Mouse (Mus musculus): ENCODE measurements around the gene Lmntd1. TPM values are rescaled to one million over a fixed set of nuclear protein-coding genes. Genes with fewer than 3 reads are reported as not detected.

Gene Lmntd1
- polyA plus RNA-seq, 1 experiment from 2014 or later: 1.8 TPM

- no peak overlapping the region for H3K4me2 ChIP-seq (ENCODE audit: low read length)
- H3K36me3 ChIP-seq (ENCODE audit: control insufficient read depth, insufficient read depth, low read length): no peaks in the 10 kb centered on the region
- no peak overlapping the region for H3K4me3 ChIP-seq (ENCODE audit: low read length)
- no peak overlapping the region for H3K27ac ChIP-seq (ENCODE audit: low read depth, low read length)
- 0 out of 2 replicates have a peak, but pooled peaks have one; percentile 48 for ATAC-seq
- H3K9me3 ChIP-seq (ENCODE audit: control insufficient read depth, low read length): no peaks in the 10 kb centered on the region
- H3K27me3 ChIP-seq (replicated peaks; ENCODE audit: control insufficient read depth, insufficient read depth, low read length): no peaks in the 10 kb centered on the region
- no peak overlapping the region for H3K9ac ChIP-seq (ENCODE audit: low read depth, low read length)
- no peaks in the 10 kb centered on the region; the same call in 1 of the 2 replicates for H3K4me1 ChIP-seq (ENCODE audit: control insufficient read depth, insufficient read depth, low read depth, low read length)
- 41% methylated on average over 7 of the region's 7 CpGs for WGBS
These were observed 240.4 kb downstream of the Lmntd1 start for GRCm38 (mm10) chr6:145373712-145374221.

- Histone ChIP-seq H3K27ac (ENCODE audit: low read depth, low read length) (no peak overlapping the region), H3K27me3 (replicated peaks; ENCODE audit: control insufficient read depth, insufficient read depth, low read length) (no peaks in the 10 kb centered on the region), H3K9ac (ENCODE audit: low read depth, low read length) (no peak overlapping the region), H3K4me3 (ENCODE audit: low read length) (no peak overlapping the region), H3K4me1 (ENCODE audit: control insufficient read depth, insufficient read depth, low read depth, low read length) (no peaks in the 10 kb centered on the region; the same call in 1 of the 2 replicates), H3K36me3 (ENCODE audit: control insufficient read depth, insufficient read depth, low read length) (no peaks in the 10 kb centered on the region), H3K9me3 (ENCODE audit: control insufficient read depth, low read length) (no peaks in the 10 kb centered on the region), H3K4me2 (ENCODE audit: low read length) (no peak overlapping the region)
- ATAC-seq: no peak
- 51% methylated on average over 2 of the region's 2 CpGs for WGBS
These were observed 242.1 kb downstream of the Lmntd1 start for GRCm38 (mm10) chr6:145372066-145372465.

GRCm38 (mm10) chr6:145371586-145371985 lies 242.5 kb downstream of the Lmntd1 start:
- no peak overlapping the region for H3K4me2 ChIP-seq (ENCODE audit: low read length)
- no peaks in the 10 kb centered on the region; the same call in 1 of the 2 replicates for H3K4me1 ChIP-seq (ENCODE audit: control insufficient read depth, insufficient read depth, low read depth, low read length)
- H3K27me3 ChIP-seq (replicated peaks; ENCODE audit: control insufficient read depth, insufficient read depth, low read length): no peaks in the 10 kb centered on the region
- no peak for ATAC-seq
- H3K9me3 ChIP-seq (ENCODE audit: control insufficient read depth, low read length): no peaks in the 10 kb centered on the region
- no peak overlapping the region for H3K4me3 ChIP-seq (ENCODE audit: low read length)
- WGBS: 88% methylated on average over 4 of the region's 4 CpGs
- H3K36me3 ChIP-seq (ENCODE audit: control insufficient read depth, insufficient read depth, low read length): no peaks in the 10 kb centered on the region
- no peak overlapping the region for H3K27ac ChIP-seq (ENCODE audit: low read depth, low read length)
- H3K9ac ChIP-seq (ENCODE audit: low read depth, low read length): no peak overlapping the region

- H3K27ac ChIP-seq (ENCODE audit: low read depth, low read length): no peak overlapping the region
- 86% methylated on average over 3 of the region's 3 CpGs for WGBS
- H3K27me3 ChIP-seq (replicated peaks; ENCODE audit: control insufficient read depth, insufficient read depth, low read length): no peaks in the 10 kb centered on the region
- H3K4me3 ChIP-seq (ENCODE audit: low read length): no peak overlapping the region
- H3K36me3 ChIP-seq (ENCODE audit: control insufficient read depth, insufficient read depth, low read length): no peaks in the 10 kb centered on the region
- no peak overlapping the region for H3K9ac ChIP-seq (ENCODE audit: low read depth, low read length)
- no peak overlapping the region for H3K4me2 ChIP-seq (ENCODE audit: low read length)
- H3K4me1 ChIP-seq (ENCODE audit: control insufficient read depth, insufficient read depth, low read depth, low read length): no peaks in the 10 kb centered on the region; the same call in 1 of the 2 replicates
- no peaks in the 10 kb centered on the region for H3K9me3 ChIP-seq (ENCODE audit: control insufficient read depth, low read length)
- ATAC-seq: no peak
These were observed 243.8 kb downstream of the Lmntd1 start for GRCm38 (mm10) chr6:145370302-145370701.

GRCm38 (mm10) chr6:145369290-145369689 lies 244.8 kb downstream of the Lmntd1 start:
- 66% methylated on average over 4 of the region's 4 CpGs for WGBS
- no peaks in the 10 kb centered on the region; the same call in 1 of the 2 replicates for H3K4me1 ChIP-seq (ENCODE audit: control insufficient read depth, insufficient read depth, low read depth, low read length)
- no peaks in the 10 kb centered on the region for H3K36me3 ChIP-seq (ENCODE audit: control insufficient read depth, insufficient read depth, low read length)
- no peak overlapping the region for H3K4me2 ChIP-seq (ENCODE audit: low read length)
- no peak overlapping the region for H3K27ac ChIP-seq (ENCODE audit: low read depth, low read length)
- H3K4me3 ChIP-seq (ENCODE audit: low read length): no peak overlapping the region
- ATAC-seq: no peak
- no peaks in the 10 kb centered on the region for H3K27me3 ChIP-seq (replicated peaks; ENCODE audit: control insufficient read depth, insufficient read depth, low read length)
- H3K9ac ChIP-seq (ENCODE audit: low read depth, low read length): no peak overlapping the region
- no peaks in the 10 kb centered on the region for H3K9me3 ChIP-seq (ENCODE audit: control insufficient read depth, low read length)

- no peak for ATAC-seq
- 94% methylated on average over 11 of the region's 11 CpGs for whole genome bisulfite sequencing
These were observed 247.6 kb downstream of the Lmntd1 start for GRCm38 (mm10) chr6:145366488-145366887.

GRCm38 (mm10) chr6:145363698-145364097 lies 250.4 kb downstream of the Lmntd1 start:
- Histone ChIP-seq H3K27ac (ENCODE audit: low read depth, low read length) (no peak overlapping the region), H3K4me3 (ENCODE audit: low read length) (no peak overlapping the region), H3K4me2 (ENCODE audit: low read length) (no peak overlapping the region), H3K36me3 (ENCODE audit: control insufficient read depth, insufficient read depth, low read length) (no peaks in the 10 kb centered on the region), H3K9me3 (ENCODE audit: control insufficient read depth, low read length) (no peaks in the 10 kb centered on the region), H3K9ac (ENCODE audit: low read depth, low read length) (no peak overlapping the region), H3K27me3 (replicated peaks; ENCODE audit: control insufficient read depth, insufficient read depth, low read length) (no peaks in the 10 kb centered on the region), H3K4me1 (ENCODE audit: control insufficient read depth, insufficient read depth, low read depth, low read length) (no peaks in the 10 kb centered on the region)
- ATAC-seq: no peak
- 78% methylated on average over 7 of the region's 7 CpGs for WGBS

More at GRCm38 (mm10) chr6:145366488-145366887, 247.6 kb downstream of the Lmntd1 start:
- Histone ChIP-seq H3K4me1 (ENCODE audit: control insufficient read depth, insufficient read depth, low read depth, low read length) (no peaks in the 10 kb centered on the region; the same call in 1 of the 2 replicates), H3K9ac (ENCODE audit: low read depth, low read length) (no peak overlapping the region), H3K27me3 (replicated peaks; ENCODE audit: control insufficient read depth, insufficient read depth, low read length) (no peaks in the 10 kb centered on the region), H3K36me3 (ENCODE audit: control insufficient read depth, insufficient read depth, low read length) (no peaks in the 10 kb centered on the region), H3K9me3 (ENCODE audit: control insufficient read depth, low read length) (no peaks in the 10 kb centered on the region), H3K4me2 (ENCODE audit: low read length) (no peak overlapping the region), H3K27ac (ENCODE audit: low read depth, low read length) (no peak overlapping the region), H3K4me3 (ENCODE audit: low read length) (no peak overlapping the region)

- Histone ChIP-seq H3K27me3 (replicated peaks; ENCODE audit: control insufficient read depth, insufficient read depth, low read length) (no peaks in the 10 kb centered on the region), H3K4me2 (ENCODE audit: low read length) (no peak overlapping the region), H3K9me3 (ENCODE audit: control insufficient read depth, low read length) (no peaks in the 10 kb centered on the region), H3K4me3 (ENCODE audit: low read length) (no peak overlapping the region), H3K27ac (ENCODE audit: low read depth, low read length) (no peak overlapping the region), H3K9ac (ENCODE audit: low read depth, low read length) (no peak overlapping the region), H3K4me1 (ENCODE audit: control insufficient read depth, insufficient read depth, low read depth, low read length) (no peaks in the 10 kb centered on the region), H3K36me3 (ENCODE audit: control insufficient read depth, insufficient read depth, low read length) (no peaks in the 10 kb centered on the region)
- WGBS: 68% methylated on average over 12 of the region's 12 CpGs
- no peak for ATAC-seq
These were observed 252.9 kb downstream of the Lmntd1 start for GRCm38 (mm10) chr6:145361109-145361694.

GRCm38 (mm10) chr6:145359470-145360430 lies 254.4 kb downstream of the Lmntd1 start:
- H3K9ac ChIP-seq (ENCODE audit: low read depth, low read length): no peak overlapping the region
- H3K9me3 ChIP-seq (ENCODE audit: control insufficient read depth, low read length): peaks cover 2% of the 10 kb centered on the region; the same call in 1 of the 2 replicates
- peak; percentile 54; the same call in 1 of the 2 replicates for ATAC-seq
- H3K4me3 ChIP-seq (ENCODE audit: low read length): no peak overlapping the region
- WGBS: 44% methylated on average over 26 of the region's 26 CpGs
- no peaks in the 10 kb centered on the region for H3K4me1 ChIP-seq (ENCODE audit: control insufficient read depth, insufficient read depth, low read depth, low read length)
- no peaks in the 10 kb centered on the region for H3K36me3 ChIP-seq (ENCODE audit: control insufficient read depth, insufficient read depth, low read length)
- H3K4me2 ChIP-seq (ENCODE audit: low read length): no peak overlapping the region
- H3K27me3 ChIP-seq (replicated peaks; ENCODE audit: control insufficient read depth, insufficient read depth, low read length): no peaks in the 10 kb centered on the region
- H3K27ac ChIP-seq (ENCODE audit: low read depth, low read length): no peak overlapping the region
